Mouse (Mus musculus) spleen, adult 2 months (tissue): ENCODE results near the gene Ubald2.

Experiments used
- CTCF ChIP-seq: fragments of 200-500 bp; IDR thresholded peaks from 2 replicates; pipeline ENCODE4 v1.5.1; 2011; ENCODE audit warnings: mild to moderate bottlenecking, inconsistent platforms; ENCODE audit not compliant: insufficient read depth, insufficient read length, insufficient replicate concordance; ENCODE audit errors: extremely low read depth
- POLR2A ChIP-seq: fragments of 200-500 bp; IDR thresholded peaks from 2 replicates; pipeline ENCODE4 v1.6.1; 2011; ENCODE audit warnings: low read depth, low read length, inconsistent platforms

DNA sequence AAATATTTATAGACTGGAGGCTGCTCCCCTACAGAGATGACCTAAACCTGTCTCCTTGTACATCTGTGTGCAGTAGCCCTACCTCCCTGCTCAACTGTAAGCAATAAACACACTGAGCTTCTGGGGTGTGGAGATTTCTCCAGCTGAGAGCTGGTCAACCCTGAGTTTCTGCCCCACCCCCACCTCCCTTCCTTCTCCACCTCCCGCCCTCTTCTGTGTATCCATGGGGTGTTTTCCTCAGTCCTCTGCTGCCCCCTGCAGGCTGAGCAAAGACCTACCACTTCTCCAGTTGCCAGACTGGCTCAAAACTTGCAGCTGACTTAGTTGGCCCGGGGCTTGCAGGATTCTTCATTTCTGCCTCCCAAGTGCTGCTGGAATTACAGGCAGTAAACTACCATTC is 29.9 kb downstream of the Ubald2 start:
- TF ChIP-seq POLR2A (no peak), CTCF (peak; percentile 82; the same call in 1 of the 2 replicates)
